Mouse (Mus musculus) bone marrow, adult 2 months (tissue): ENCODE results near the gene Sema6c. TPM values are rescaled to one million over a fixed set of nuclear protein-coding genes. Genes with fewer than 3 reads are reported as not detected.
"Not testable (repeated sequence)": the region's sequence is repeated elsewhere in the genome, so short reads cannot be mapped to it uniquely, and the experiment has no call there.

Source experiments
- H3K27ac ChIP-seq: fragments of 200-500 bp; 2 replicates; pipeline ENCODE4 v1.5.1; 2012; ENCODE audit warnings: low read depth, mild to moderate bottlenecking, control low read depth, inconsistent platforms, low read length; ENCODE audit not compliant: control insufficient read depth, poor library complexity, insufficient read depth
- H3K4me1 ChIP-seq: fragments of 200-500 bp; 2 replicates; pipeline ENCODE4 v1.6.1; 2011; ENCODE audit warnings: low read length; ENCODE audit not compliant: control insufficient read depth, insufficient read depth
- H3K4me3 ChIP-seq: fragments of 200-500 bp; replicated peaks from 2 replicates; pipeline ENCODE3; 2011; ENCODE audit warnings: mild to moderate bottlenecking, low read depth, low read length, control low read depth; ENCODE audit not compliant: control insufficient read depth
- CTCF ChIP-seq: fragments of 200-500 bp; IDR thresholded peaks from 2 replicates; pipeline ENCODE4 v1.5.1; 2011; ENCODE audit warnings: low read length, control low read depth; ENCODE audit not compliant: control insufficient read depth, insufficient read depth
- POLR2A ChIP-seq: fragments of 200-500 bp; IDR thresholded peaks from 2 replicates; pipeline ENCODE4 v1.6.1; 2011; ENCODE audit warnings: low read depth, mild to moderate bottlenecking, control low read depth, low read length, borderline replicate concordance; ENCODE audit not compliant: control insufficient read depth
- WGBS: fragments of 180-500 bp; shearing (Covaris S2); methylation state at CpG from one replicate; pipeline ENCODE4 v1.1.7; 2018; 5-methylcytosine and 5-hydroxymethylcytosine counted together
- polyA plus RNA-seq: library from polyadenylated mRNA; stranded (reverse); fragments of >200 nt; gene quantifications from 2 replicates; pipeline ENCODE4 v1.2.4, GENCODE M21; 2011; ENCODE audit warnings: low replicate concordance; ENCODE audit not compliant: missing spikeins, insufficient read depth, insufficient read length

Sema6c gene
- polyA plus RNA-seq, 1 experiment = 1.2 TPM

GRCm38 (mm10) chr3:95203880-95204279 lies 43.6 kb downstream of the Sema6c start:
- Histone ChIP-seq H3K4me1 (no peaks in the 10 kb centered on the region), H3K4me3 (no peak overlapping the region), H3K27ac (no peak overlapping the region)
- TF ChIP-seq CTCF (no peak), POLR2A (no peak)
- 97% methylated on average over 6 of the region's 6 CpGs for WGBS

DNA sequence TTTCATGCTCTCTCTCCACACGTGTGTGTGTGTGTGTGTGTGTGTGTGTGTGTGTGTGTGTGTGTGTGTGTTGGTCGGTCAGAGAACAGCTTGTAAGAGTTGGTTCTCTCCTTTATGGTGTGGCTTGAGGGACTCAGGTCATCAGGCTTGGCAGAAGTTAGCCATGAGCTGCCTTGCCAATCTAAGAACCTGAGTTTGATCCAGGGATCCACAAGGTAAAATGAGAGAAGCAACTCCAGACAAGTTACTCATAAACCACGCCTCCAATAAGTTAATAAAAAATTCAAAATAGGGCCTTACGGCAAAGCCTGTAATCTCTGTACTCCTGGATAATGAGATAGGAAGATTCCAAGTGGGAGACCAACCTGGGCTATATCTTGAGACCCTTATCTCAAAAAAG lies 48.0 kb downstream of the Sema6c start:
- H3K4me3 ChIP-seq = no peak overlapping the region
- TF ChIP-seq CTCF = no peak
- no peak for TF ChIP-seq POLR2A
- WGBS = 86% methylated on average over 4 of the region's 4 CpGs
- H3K27ac ChIP-seq = no peak overlapping the region
- no peaks in the 10 kb centered on the region for H3K4me1 ChIP-seq

GRCm38 (mm10) chr3:95210585-95210984 lies 50.3 kb downstream of the Sema6c start:
- no peak overlapping the region for H3K27ac ChIP-seq
- no peak overlapping the region for H3K4me3 ChIP-seq
- TF ChIP-seq POLR2A (no peak), CTCF (no peak)
- H3K4me1 ChIP-seq = no peaks in the 10 kb centered on the region
- WGBS = 81% methylated on average over 2 of the region's 2 CpGs

DNA sequence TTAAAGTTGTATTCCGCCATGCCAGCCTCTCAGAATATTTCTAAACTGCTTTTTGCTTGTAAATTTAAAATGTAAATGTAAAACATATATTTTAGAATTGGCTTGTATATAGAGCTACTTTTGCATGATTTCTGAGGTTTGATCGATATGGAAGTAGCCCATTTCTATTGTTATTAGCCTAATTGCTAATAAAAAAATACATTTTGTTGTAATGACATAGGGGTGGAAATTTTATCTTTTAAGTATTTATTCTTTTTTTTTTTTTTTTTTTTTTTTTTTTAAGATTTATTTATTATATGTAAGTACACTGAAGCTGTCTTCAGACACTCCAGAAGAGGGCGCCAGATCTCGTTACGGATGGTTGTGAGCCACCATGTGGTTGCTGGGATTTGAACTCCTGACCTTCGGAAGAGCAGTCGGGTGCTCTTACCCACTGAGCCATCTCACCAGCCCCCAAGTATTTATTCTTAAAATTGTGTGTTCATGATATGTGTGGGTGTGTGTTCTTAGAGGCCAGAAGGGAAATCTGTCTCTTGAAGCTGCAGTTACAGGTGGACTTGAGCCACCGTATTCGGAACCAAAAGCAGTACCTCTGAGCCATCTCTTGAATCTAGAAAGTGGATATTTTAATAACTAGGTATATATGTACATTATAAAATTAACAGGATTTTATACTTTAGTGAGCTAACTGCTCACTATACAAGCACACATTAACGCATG lies 52.8 kb downstream of the Sema6c start:
- 70% methylated on average over 9 of the region's 10 CpGs for WGBS
- not testable (repeated sequence) for H3K4me3 ChIP-seq, H3K4me1 ChIP-seq, H3K27ac ChIP-seq

DNA sequence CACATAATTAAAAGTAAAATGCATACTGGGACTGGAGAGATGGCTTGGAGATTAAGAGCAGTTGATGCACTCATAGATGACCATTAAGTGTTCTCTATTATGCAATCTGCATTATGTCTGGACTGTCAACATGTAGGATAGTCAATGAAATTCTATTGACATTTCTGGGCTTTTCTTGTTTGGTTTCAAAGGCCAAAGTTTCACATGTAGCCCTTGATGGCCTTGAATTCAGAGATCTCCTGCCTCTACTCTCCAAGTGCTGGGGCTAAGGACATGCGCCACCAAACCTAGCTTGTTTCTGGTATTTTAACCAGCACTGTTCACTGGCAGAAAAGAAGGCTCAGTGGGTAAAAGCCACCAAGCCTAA lies 53.3 kb downstream of the Sema6c start:
- H3K27ac ChIP-seq = no peak overlapping the region
- no peaks in the 10 kb centered on the region for H3K4me1 ChIP-seq
- no peak overlapping the region for H3K4me3 ChIP-seq
- 97% methylated on average over 1 of the region's 1 CpGs for WGBS
- TF ChIP-seq POLR2A = no peak
- TF ChIP-seq CTCF = no peak

- H3K4me1 ChIP-seq = no peaks in the 10 kb centered on the region
- TF ChIP-seq POLR2A = no peak
- TF ChIP-seq CTCF = no peak
- H3K4me3 ChIP-seq = peak overlapping the region; percentile 80
- H3K27ac ChIP-seq = peak overlapping the region; percentile 3; the same call in 1 of the 2 replicates
- WGBS = 15% methylated on average over 4 of the region's 4 CpGs
Measured at GRCm38 (mm10) chr3:95216655-95217254, 56.5 kb downstream of the Sema6c start.

GRCm38 (mm10) chr3:95217255-95218134 lies 57.2 kb downstream of the Sema6c start, which contains the start of gene Gabpb2:
Gabpb2 (minus strand) TSS chr3:95217916.
- TF ChIP-seq CTCF (peak; percentile 91), POLR2A (peak; percentile 93)
- H3K27ac ChIP-seq = peak within 1 kb of the TSS; percentile 95
- whole genome bisulfite sequencing = under 1% methylated on average over 56 of the region's 56 CpGs
- no peaks in the 10 kb centered on the region for H3K4me1 ChIP-seq
- peak within 1 kb of the TSS; percentile 80 for H3K4me3 ChIP-seq

DNA sequence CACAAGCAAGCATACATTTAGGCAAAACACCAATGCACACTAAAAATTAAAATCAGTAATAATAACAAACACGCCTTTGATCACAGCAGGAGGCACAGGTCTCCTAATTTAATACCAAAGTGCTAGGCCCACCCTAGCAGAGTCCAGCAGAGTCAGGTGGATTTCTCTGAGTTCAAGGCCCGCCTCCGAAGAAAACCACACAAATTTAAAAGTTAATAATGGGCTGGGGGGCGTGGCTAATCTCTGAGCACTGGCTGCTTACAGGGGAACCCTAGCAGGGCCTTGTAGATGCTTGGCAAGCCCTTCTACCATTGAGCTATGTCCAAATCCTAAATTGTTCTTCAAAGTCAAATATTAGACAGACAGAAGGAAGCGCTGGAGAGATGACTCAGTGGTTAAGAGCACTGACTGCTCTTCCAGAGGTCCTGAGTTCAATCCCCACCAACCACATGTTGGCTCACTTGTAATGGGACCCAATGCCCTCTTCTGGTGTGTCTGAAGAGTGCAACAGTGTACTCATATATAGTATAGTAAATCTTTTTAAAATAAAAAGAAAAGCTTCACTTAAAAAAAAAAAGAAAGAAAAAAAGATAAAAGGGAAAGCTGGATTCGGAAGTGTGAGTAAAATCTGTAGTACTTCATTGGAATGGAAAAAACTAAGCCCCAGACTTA lies 58.3 kb downstream of the Sema6c start:
- 48% methylated on average over 6 of the region's 6 CpGs for WGBS
- TF ChIP-seq CTCF (no peak), POLR2A (no peak)
- no peak overlapping the region; the same call in 1 of the 2 replicates for H3K27ac ChIP-seq
- H3K4me3 ChIP-seq = no peak overlapping the region
- H3K4me1 ChIP-seq = no peaks in the 10 kb centered on the region
